Mouse (Mus musculus) MEL (cell line): ENCODE measurements around the gene 4930404H24Rik.
A peak's percentile ranks its signal among the peaks of the same experiment; 100 is the strongest.

Source experiments
- CHD1 ChIP-seq: IDR thresholded peaks from 2 replicates; pipeline ENCODE4 v1.6.1; 2012; ENCODE audit warnings: low read depth, mild to moderate bottlenecking, inconsistent platforms, low read length, improper control_type of control experiment
- CTCF ChIP-seq, 3 experiments: IDR thresholded peaks in 2 of 3; conservative IDR thresholded peaks in 1 of 3; 2 replicates each; pipeline ENCODE4 v1.5.1; 2011 to 2012; ENCODE audit warnings: low read length in 3 of 3, low read depth in 2 of 3, mild to moderate bottlenecking in 2 of 3, improper control_type of control experiment in 1 of 3, inconsistent platforms in 1 of 3, mixed read lengths in 1 of 3, moderate library complexity in 1 of 3; ENCODE audit not compliant: control insufficient read depth in 1 of 3, insufficient read depth in 1 of 3, poor library complexity in 1 of 3, severe bottlenecking in 1 of 3
- EP300 ChIP-seq, 2 experiments: IDR thresholded peaks; 2 replicates each; pipeline ENCODE4 v1.6.1; 2011; ENCODE audit warnings: improper control_type of control experiment in 2 of 2, low read length in 2 of 2, low read depth in 1 of 2, mild to moderate bottlenecking in 1 of 2
- GATA1 ChIP-seq: IDR thresholded peaks from 2 replicates; pipeline ENCODE4 v1.6.1; 2011; ENCODE audit warnings: low read depth, low read length, improper control_type of control experiment
- RAD21 ChIP-seq: IDR thresholded peaks from 2 replicates; pipeline ENCODE4 v1.6.1; 2011; ENCODE audit warnings: mild to moderate bottlenecking, low read depth, low read length, improper control_type of control experiment
- ZNF384 ChIP-seq: IDR thresholded peaks from 2 replicates; pipeline ENCODE4 v1.6.1; 2012; ENCODE audit warnings: low read depth, mild to moderate bottlenecking, inconsistent platforms, low read length, improper control_type of control experiment

- TF ChIP-seq RAD21 (no peak), ZNF384 (no peak), CHD1 (no peak), GATA1 (no peak), EP300 (IDR thresholded peaks at IDR 0.05; ENCODE audit: low read depth in 1 of 2, low read length in 2 of 2) (peak in 1 of 2 experiments; percentile 21; a peak in 2 of 4 replicates), CTCF (IDR thresholded peaks at IDR 0.05 in 2 of 3, conservative IDR thresholded peaks at IDR 0.05 in 1 of 3; ENCODE audit: control insufficient read depth in 1 of 3, insufficient read depth in 1 of 3, low read depth in 2 of 3, low read length in 3 of 3, poor library complexity in 1 of 3, severe bottlenecking in 1 of 3) (no peak)
Observed at GRCm38 (mm10) chr2:153492573-153493392, at the start of gene 4930404H24Rik.
